ENCODE assay signal across 7 mouse cellular contexts in genomic region chr19:42045269-42046102, GRCm38 (mm10). TPM values are rescaled to one million over a fixed set of nuclear protein-coding genes. Genes with fewer than 3 reads are reported as not detected.
DNase-seq lines count a peak whose midpoint lies in the region; ATAC-seq and TF ChIP-seq lines count a peak whose summit lies in the region.

Gene Hoga1 (plus strand): TSS chr19:42045610.

- DNase-seq in NIH3T3 (ENCODE audit: low read depth): peak; percentile 94
- peak; percentile 55 for DNase-seq in c-Kit-positive CD71-positive TER-119-negative erythroid progenitor cells, embryonic 14.5 days (ENCODE audit: low read depth)
- peak; percentile 64 for DNase-seq in forebrain, postnatal 0 days
- peak; percentile 71 for DNase-seq in layer of hippocampus, adult 9-11 months
- peak; percentile 94 for DNase-seq in lung, postnatal 36 days
- DNase-seq in right cerebral cortex, adult 2 months (ENCODE audit: low spot score in 2 of 2): peak; percentile 34 to 37

- no peaks in the 10 kb centered on the region for H3K4me1 ChIP-seq in forebrain, postnatal 0 days (ENCODE audit: insufficient read depth)

- no peak within 1 kb of the TSS; the same call in 1 of the 2 replicates for H3K9ac ChIP-seq in forebrain, postnatal 0 days

- peak within 1 kb of the TSS; percentile 12; the same call in 1 of the 2 replicates for H3K4me3 ChIP-seq in forebrain, postnatal 0 days (ENCODE audit: low read depth, low read length)

- H3K27ac ChIP-seq in forebrain, postnatal 0 days (ENCODE audit: low read depth, low read length): no peak within 1 kb of the TSS

- ATAC-seq in forebrain, postnatal 0 days: peak; percentile 94
- peak; percentile 70 to 86 for ATAC-seq in hematopoietic stem cell, adult 5-6 weeks (replicated peaks in 1 of 2; ENCODE audit: insufficient read depth in 1 of 2, low FRiP score in 2 of 2, low TSS enrichment in 1 of 2, low read depth in 1 of 2, poor library complexity in 2 of 2, severe bottlenecking in 2 of 2)

- TF ChIP-seq CTCF in forebrain, postnatal 0 days (IDR thresholded peaks at IDR 0.05; ENCODE audit: low read depth): peak; percentile 77

- no peaks in the 10 kb centered on the region for H3K9me3 ChIP-seq in forebrain, postnatal 0 days (ENCODE audit: low read length)

- H3K27me3 ChIP-seq in forebrain, postnatal 0 days (ENCODE audit: insufficient read depth, low read length): no peaks in the 10 kb centered on the region

- peak within 1 kb of the TSS; percentile 41 for H3K4me2 ChIP-seq in forebrain, postnatal 0 days (ENCODE audit: low read depth)

- H3K36me3 ChIP-seq in forebrain, postnatal 0 days (ENCODE audit: insufficient read depth): no peaks in the 10 kb centered on the region

- WGBS in forebrain, postnatal 0 days: 24% methylated on average over 23 of the region's 23 CpGs

RNA-seq across cellular contexts. Expression of gene Hoga1, which starts in this region (rescaled TPM):
- total RNA-seq in forebrain, postnatal 0 days (2014; rRNA removed): 3.3 and 3.6 TPM in 2 replicates
- 2.8 and 3.5 TPM in 2 replicates for polyA plus RNA-seq in forebrain, postnatal 0 days (2015; fragmentation: Nextera tagmentation; extraction: Ambion mirVana)
- 0.94 TPM in 1 of 2 replicates, not detected in the other for total RNA-seq in hematopoietic stem cell, adult 5-6 weeks (2017)

Comparison
In these comparisons a context has a peak if more than half of its experiments do, and no peak if none do; other contexts are left out.
1. Peak in ATAC-seq in hematopoietic stem cell, adult 5-6 weeks; RNA of the gene not detected or under 1 TPM.
2. DNase-seq: peak in every context shown above with its lines; median percentile 94 in NIH3T3; 94 in lung, postnatal 36 days; 71 in layer of hippocampus, adult 9-11 months; 64 in forebrain, postnatal 0 days; 55 in c-Kit-positive CD71-positive TER-119-negative erythroid progenitor cells, embryonic 14.5 days; 36 in right cerebral cortex, adult 2 months.